Mouse (Mus musculus) limb, embryonic 11.5 days (tissue): Measurements from ENCODE around the gene Mtfp1. TPM values are rescaled to one million over a fixed set of nuclear protein-coding genes. Genes with fewer than 3 reads are reported as not detected.

ENCODE experiments used
- ATAC-seq: fragments of 200-750 bp; cut with Nextera tagmentation; 2 replicates; pipeline ENCODE4 v1.8.0; 2017; ENCODE audit warnings: low read depth; ENCODE audit not compliant: insufficient number of reproducible peaks, low FRiP score, low TSS enrichment
- DNase-seq: peaks from one replicate; pipeline ENCODE4 v3.0.0-alpha.2; 2015; ENCODE audit warnings: low spot score
- H3K27ac ChIP-seq: fragments of 300-500 bp; sonication (generic); replicated peaks from 2 replicates; pipeline ENCODE4 v1.5.1; 2014; ENCODE audit warnings: low read depth, mild to moderate bottlenecking, low read length
- H3K27me3 ChIP-seq: fragments of 300-500 bp; sonication (generic); 2 replicates; pipeline ENCODE4 v1.6.1; 2014; ENCODE audit warnings: mild to moderate bottlenecking, low read length, mixed read lengths; ENCODE audit not compliant: control insufficient read depth, insufficient read depth
- H3K36me3 ChIP-seq: fragments of 300-500 bp; sonication (generic); 2 replicates; pipeline ENCODE4 v1.6.1; 2014; ENCODE audit warnings: mild to moderate bottlenecking, low read length, moderate library complexity, mixed read lengths; ENCODE audit not compliant: control insufficient read depth, insufficient read depth
- H3K4me1 ChIP-seq: fragments of 300-500 bp; sonication (generic); 2 replicates; pipeline ENCODE4 v1.6.1; 2014; ENCODE audit warnings: low read length, mixed read lengths; ENCODE audit not compliant: control insufficient read depth, insufficient read depth
- H3K4me2 ChIP-seq: fragments of 300-500 bp; sonication (generic); 2 replicates; pipeline ENCODE4 v1.6.1; 2014; ENCODE audit warnings: low read depth, mild to moderate bottlenecking, moderate library complexity; ENCODE audit not compliant: severe bottlenecking
- H3K4me3 ChIP-seq: fragments of 300-500 bp; sonication (generic); 2 replicates; pipeline ENCODE4 v1.5.1; 2014; ENCODE audit warnings: low read depth, low read length
- H3K9ac ChIP-seq: fragments of 300-500 bp; sonication (generic); 2 replicates; pipeline ENCODE4 v1.6.1; 2014; ENCODE audit warnings: mild to moderate bottlenecking, low read length
- H3K9me3 ChIP-seq: fragments of 300-500 bp; sonication (generic); 2 replicates; pipeline ENCODE4 v1.6.1; 2016; ENCODE audit warnings: low read length; ENCODE audit not compliant: control insufficient read depth
- WGBS: fragments of 180-500 bp; shearing (Covaris S2); extraction: QIAGEN DNeasy Blood & Tissue Kit; methylation state at CpG from one replicate; pipeline ENCODE4 v1.1.7; 2014; 5-methylcytosine and 5-hydroxymethylcytosine counted together
- microRNA-seq: library from miRNA; unstranded; fragments of <30 nt; microRNA quantifications from one replicate; pipeline ENCODE4, GENCODE M21; 2016
- polyA plus RNA-seq: library from polyadenylated mRNA; unstranded; fragments of >200 nt; fragmentation: Nextera tagmentation; extraction: Ambion mirVana; gene quantifications from 2 replicates; pipeline ENCODE4 v1.2.1, GENCODE M21; 2014

Gene Mtfp1
- polyA plus RNA-seq, 1 experiment from 2014 or later, result 10.9 TPM

DNA sequence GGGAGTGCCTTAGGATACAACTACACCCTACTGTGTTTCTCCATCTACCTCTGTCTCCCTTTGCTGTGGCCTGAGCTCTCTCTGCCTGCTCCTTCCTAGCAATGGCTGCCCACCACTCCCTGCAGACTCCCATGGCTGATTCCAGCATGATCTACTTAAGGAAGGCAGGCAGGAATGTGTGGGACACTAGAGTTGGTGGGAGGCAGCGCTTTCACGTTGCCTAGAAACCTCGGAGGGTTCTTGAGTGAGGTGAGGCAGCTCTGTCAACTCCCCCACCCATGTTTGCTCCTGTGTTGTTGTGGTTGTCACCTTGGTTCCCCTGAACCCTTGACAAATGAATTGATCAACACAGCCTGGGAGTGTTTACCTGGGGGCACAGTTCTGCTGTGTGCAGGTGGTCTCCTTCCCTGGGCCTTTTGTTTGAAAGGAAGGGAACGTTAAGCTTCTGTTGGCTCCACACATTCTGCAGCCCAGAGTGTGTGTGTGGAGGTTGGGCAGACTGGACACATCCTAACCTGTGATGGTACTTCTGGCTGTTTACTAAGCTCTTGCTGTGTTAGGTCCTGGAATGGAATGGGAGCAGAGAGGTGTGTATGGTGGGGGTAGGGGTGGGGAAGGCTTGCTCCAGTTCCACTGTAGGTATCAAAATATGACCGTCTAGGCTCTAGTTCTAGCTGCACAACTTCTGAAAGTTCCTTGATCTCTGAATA, 34.2 kb downstream of the Mtfp1 start:
- H3K9me3 ChIP-seq, result no peaks in the 10 kb centered on the region
- no peaks in the 10 kb centered on the region for H3K36me3 ChIP-seq
- H3K4me2 ChIP-seq, result no peak overlapping the region
- H3K4me3 ChIP-seq, result no peak overlapping the region
- 76% methylated on average over 5 of the region's 5 CpGs for WGBS
- DNase-seq, result no peak
- no peak for ATAC-seq
- no peak overlapping the region for H3K27ac ChIP-seq
- no peak overlapping the region for H3K9ac ChIP-seq
- no peaks in the 10 kb centered on the region for H3K4me1 ChIP-seq
- H3K27me3 ChIP-seq, result no peaks in the 10 kb centered on the region

DNA sequence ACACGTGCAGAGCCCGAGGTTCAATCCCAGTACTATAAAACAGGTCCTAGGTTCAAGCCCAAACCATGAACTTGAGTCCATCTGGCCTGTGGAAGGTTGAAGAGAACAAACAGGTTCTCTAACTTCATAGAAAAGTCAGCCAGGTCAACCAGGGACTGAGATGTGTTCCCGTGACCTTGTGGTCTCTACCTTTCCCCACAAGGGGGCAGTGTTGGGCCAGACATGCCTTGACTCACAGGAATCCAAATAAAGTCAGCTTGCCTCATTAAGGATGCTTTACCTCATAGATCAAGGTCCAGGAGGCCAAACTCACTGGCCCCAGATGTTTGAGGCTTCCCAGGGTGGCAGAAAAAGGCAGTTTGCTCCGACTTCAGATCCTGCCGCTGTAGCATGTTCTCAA, 41.7 kb downstream of the Mtfp1 start:
- no peak for ATAC-seq

DNA sequence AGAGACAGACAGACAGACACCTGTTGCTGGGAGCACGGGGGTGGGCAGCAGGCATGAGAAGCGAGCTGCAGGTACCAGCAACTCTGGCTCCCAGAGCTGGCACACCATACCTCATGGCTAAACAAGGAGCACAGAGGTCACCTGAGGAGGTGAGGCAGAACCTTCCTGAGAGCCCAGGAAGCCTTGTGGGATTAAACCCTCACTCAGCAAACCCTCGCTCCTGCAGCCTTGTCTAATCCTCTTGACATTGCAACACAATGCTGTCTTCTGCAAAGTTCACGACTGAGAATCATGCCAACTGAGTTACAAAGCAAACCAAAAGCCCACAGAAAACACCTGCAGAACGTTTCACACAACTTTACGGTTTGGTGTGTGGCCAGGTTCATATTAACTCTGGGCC, 46.8 kb downstream of the Mtfp1 start:
- no peak for DNase-seq
- no peak for ATAC-seq
- no peak overlapping the region for H3K4me2 ChIP-seq
- no peak overlapping the region for H3K27ac ChIP-seq
- no peaks in the 10 kb centered on the region for H3K36me3 ChIP-seq
- 87% methylated on average over 6 of the region's 6 CpGs for WGBS
- H3K9me3 ChIP-seq, result no peaks in the 10 kb centered on the region
- no peak overlapping the region for H3K9ac ChIP-seq
- no peak overlapping the region for H3K4me3 ChIP-seq
- H3K4me1 ChIP-seq, result no peaks in the 10 kb centered on the region
- H3K27me3 ChIP-seq, result no peaks in the 10 kb centered on the region

More for the DNA sequence above, 41.7 kb downstream of the Mtfp1 start:
- Histone ChIP-seq H3K4me3 (no peak overlapping the region), H3K36me3 (no peaks in the 10 kb centered on the region), H3K27ac (no peak overlapping the region), H3K9ac (no peak overlapping the region), H3K27me3 (no peaks in the 10 kb centered on the region), H3K4me1 (no peaks in the 10 kb centered on the region), H3K4me2 (no peak overlapping the region), H3K9me3 (no peaks in the 10 kb centered on the region)
- DNase-seq, result peak; percentile 84
- 18% methylated on average over 5 of the region's 5 CpGs for WGBS

DNA sequence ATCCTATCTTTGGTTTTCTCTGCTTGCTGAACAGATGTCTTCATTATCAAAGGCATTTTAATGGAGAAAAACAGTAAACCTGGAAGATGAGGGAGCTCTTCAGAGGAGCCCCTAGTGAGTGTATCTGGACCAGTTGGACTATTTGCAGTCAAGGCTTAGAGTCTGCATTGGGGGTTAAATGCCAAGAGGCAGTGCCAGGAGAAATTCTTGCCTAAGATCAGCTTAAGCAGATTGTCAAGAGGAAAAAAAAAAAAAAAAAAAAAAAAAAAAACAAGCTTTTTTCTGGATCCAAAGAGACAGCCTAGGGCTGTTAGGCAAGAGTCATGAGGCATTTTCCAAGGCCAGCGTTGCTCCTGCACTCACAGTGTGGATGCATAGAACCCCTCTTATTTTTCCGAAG, 47.5 kb downstream of the Mtfp1 start:
- 95% methylated on average over 2 of the region's 2 CpGs for WGBS
- no peaks in the 10 kb centered on the region for H3K36me3 ChIP-seq
- ATAC-seq, result no peak
- DNase-seq, result no peak
- H3K4me2 ChIP-seq, result no peak overlapping the region
- no peak overlapping the region for H3K9ac ChIP-seq
- no peak overlapping the region for H3K4me3 ChIP-seq
- no peaks in the 10 kb centered on the region for H3K9me3 ChIP-seq
- H3K4me1 ChIP-seq, result no peaks in the 10 kb centered on the region
- H3K27ac ChIP-seq, result no peak overlapping the region
- H3K27me3 ChIP-seq, result no peaks in the 10 kb centered on the region

DNA sequence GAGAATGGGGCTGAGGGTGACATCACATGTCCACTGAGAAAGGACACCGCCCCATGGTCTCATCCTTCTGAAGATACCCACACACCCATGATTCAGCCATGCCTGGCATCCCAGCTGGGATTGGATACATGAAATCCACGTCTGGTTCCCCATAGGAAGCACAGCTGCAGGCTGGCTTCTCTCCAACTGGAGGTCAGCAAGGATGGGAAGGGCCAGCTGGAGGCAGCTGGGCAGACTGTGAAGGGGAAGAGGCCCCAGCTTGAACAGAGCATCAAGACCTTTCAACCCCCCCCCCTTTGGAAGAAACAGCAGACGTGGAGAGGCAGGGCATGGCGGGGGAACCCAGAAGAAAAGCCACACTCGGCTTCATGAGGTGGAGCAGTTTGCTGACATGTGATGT, 48.7 kb downstream of the Mtfp1 start:
- ATAC-seq (no peak), DNase-seq (no peak)
- Histone ChIP-seq H3K27me3 (no peaks in the 10 kb centered on the region), H3K9ac (no peak overlapping the region), H3K9me3 (no peaks in the 10 kb centered on the region), H3K4me1 (no peaks in the 10 kb centered on the region), H3K36me3 (no peaks in the 10 kb centered on the region), H3K4me2 (no peak overlapping the region), H3K27ac (no peak overlapping the region), H3K4me3 (no peak overlapping the region)
- WGBS, result 76% methylated on average over 5 of the region's 5 CpGs

DNA sequence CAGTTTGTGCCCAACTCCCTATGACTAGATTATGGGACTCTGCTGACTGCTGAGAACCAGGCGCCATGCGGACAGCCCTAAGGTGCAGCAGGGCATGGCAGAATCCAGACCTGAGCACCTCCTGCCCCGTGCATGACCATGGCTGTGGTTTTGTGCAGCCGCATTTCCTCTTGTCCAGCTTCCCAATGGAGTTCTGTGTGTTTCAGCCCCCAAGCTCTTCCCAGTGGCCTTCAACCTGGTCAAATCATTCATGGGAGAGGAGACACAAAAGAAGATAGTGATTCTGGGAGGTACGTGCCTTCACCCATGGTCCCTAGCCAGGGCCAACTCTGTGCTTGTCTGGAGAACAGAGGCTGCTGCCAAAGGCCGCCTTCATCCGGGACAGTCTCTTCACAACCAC, 52.2 kb downstream of the Mtfp1 start:
- no peak for DNase-seq
- ATAC-seq, result no peak
- Histone ChIP-seq H3K4me3 (no peak overlapping the region), H3K4me1 (no peaks in the 10 kb centered on the region), H3K4me2 (no peak overlapping the region), H3K27ac (no peak overlapping the region), H3K36me3 (no peaks in the 10 kb centered on the region), H3K27me3 (no peaks in the 10 kb centered on the region), H3K9ac (no peak overlapping the region), H3K9me3 (no peaks in the 10 kb centered on the region)
- 90% methylated on average over 7 of the region's 7 CpGs for WGBS

Small RNA genes lying within 50 kb of the gene (microRNA-seq; reads per million reads assigned to microRNA genes)
- gene Mir3060, result 7.3 reads per million, percentile 17 among the genes with 10 or more reads in this experiment

Other genes starting within 250 kb of the Mtfp1 start
- gene Osbp2, start 231.5 kb downstream of the Mtfp1 start, polyA plus RNA-seq, result 0.30 and 0.69 TPM in 2 replicates
- gene 4921536K21Rik, start 200.3 kb downstream of the Mtfp1 start, polyA plus RNA-seq, result 0.33 and 0.47 TPM in 2 replicates
- gene Dusp18, start 200.2 kb downstream of the Mtfp1 start, polyA plus RNA-seq, result 13.7 and 14.5 TPM in 2 replicates
- 1.7 and 2.1 TPM in 2 replicates for gene Slc35e4, start 180.8 kb downstream of the Mtfp1 start, polyA plus RNA-seq
- 24.2 and 28.9 TPM in 2 replicates for gene Tcn2, start 163.3 kb downstream of the Mtfp1 start, polyA plus RNA-seq
- gene Pes1, start 131.5 kb downstream of the Mtfp1 start, polyA plus RNA-seq, result 81.9 and 87.4 TPM in 2 replicates
- not detected in 2 replicates for gene 4930556J24Rik, start 118.7 kb downstream of the Mtfp1 start, polyA plus RNA-seq
- 2.6 and 3.2 TPM in 2 replicates for gene Gal3st1, start 111.8 kb downstream of the Mtfp1 start, polyA plus RNA-seq
- gene Sec14l4, start 64.0 kb downstream of the Mtfp1 start, polyA plus RNA-seq, result not detected in 2 replicates
- not detected in 2 replicates for gene Sec14l3, start 30.6 kb downstream of the Mtfp1 start, polyA plus RNA-seq
- 1.9 and 2.2 TPM in 2 replicates for gene Sec14l2, start 28.0 kb upstream of the Mtfp1 start, polyA plus RNA-seq
- gene Rnf215, start 39.8 kb upstream of the Mtfp1 start, polyA plus RNA-seq, result 24.3 and 28.9 TPM in 2 replicates
- gene Ccdc157, start 64.8 kb upstream of the Mtfp1 start, polyA plus RNA-seq, result 4.3 and 4.7 TPM in 2 replicates
- gene Sf3a1, start 64.9 kb upstream of the Mtfp1 start, polyA plus RNA-seq, result 98.3 and 112 TPM in 2 replicates
- 20.5 and 25.0 TPM in 2 replicates for gene Tbc1d10a, start 91.3 kb upstream of the Mtfp1 start, polyA plus RNA-seq
- 1.1 and 1.5 TPM in 2 replicates for gene Castor1, start 122.8 kb upstream of the Mtfp1 start, polyA plus RNA-seq
- gene Osm, start 141.0 kb upstream of the Mtfp1 start, polyA plus RNA-seq, result not detected in 2 replicates
- 0.04 and 0.05 TPM in 2 replicates for gene Lif, start 162.1 kb upstream of the Mtfp1 start, polyA plus RNA-seq